Mouse (Mus musculus): ENCODE data around the gene Stard3.
"Not testable (repeated sequence)": the region's sequence is repeated elsewhere in the genome, so short reads cannot be mapped to it uniquely, and the experiment has no call there.

Stard3 gene

GRCm38 (mm10) chr11:98376756-98377155 is 18.6 kb downstream of the Stard3 start:
- no peak for DNase-seq

GRCm38 (mm10) chr11:98377787-98378186 is 19.6 kb downstream of the Stard3 start:
- DNase-seq: no peak

GRCm38 (mm10) chr11:98379379-98379778 is 21.2 kb downstream of the Stard3 start:
- DNase-seq: no peak

GRCm38 (mm10) chr11:98380106-98380505 is 21.9 kb downstream of the Stard3 start:
- DNase-seq: no peak

GRCm38 (mm10) chr11:98381651-98382050 is 23.5 kb downstream of the Stard3 start:
- DNase-seq: no peak

- not testable (repeated sequence) for DNase-seq
Observed at GRCm38 (mm10) chr11:98382405-98382804, 24.2 kb downstream of the Stard3 start.

GRCm38 (mm10) chr11:98383261-98384030 is 25.3 kb downstream of the Stard3 start, which contains the start of gene Tcap:
Gene Tcap, plus strand, starts transcription at chr11:98383811.
- DNase-seq: no peak

GRCm38 (mm10) chr11:98384216-98384615 is 26.0 kb downstream of the Stard3 start:
- DNase-seq: no peak

GRCm38 (mm10) chr11:98384721-98385637 is 26.8 kb downstream of the Stard3 start:
- no peak for DNase-seq

GRCm38 (mm10) chr11:98385638-98386585 is 27.7 kb downstream of the Stard3 start, which contains the start of gene Pnmt:
Gene Pnmt, plus strand, starts transcription at chr11:98386450.
- no peak for DNase-seq

GRCm38 (mm10) chr11:98386596-98386995 is 28.4 kb downstream of the Stard3 start:
- no peak for DNase-seq

- no peak for DNase-seq
Observed at GRCm38 (mm10) chr11:98387056-98387577, 28.9 kb downstream of the Stard3 start.

GRCm38 (mm10) chr11:98388282-98388681 is 30.1 kb downstream of the Stard3 start:
- no peak for DNase-seq

GRCm38 (mm10) chr11:98389221-98389780 is 31.1 kb downstream of the Stard3 start:
- DNase-seq: peak; percentile 54 to 56

- no peak for DNase-seq
Observed at GRCm38 (mm10) chr11:98390141-98390540, 32.0 kb downstream of the Stard3 start.

GRCm38 (mm10) chr11:98392034-98392433 is 33.9 kb downstream of the Stard3 start:
- DNase-seq: no peak

- DNase-seq: no peak
Observed at GRCm38 (mm10) chr11:98392645-98393044, 34.5 kb downstream of the Stard3 start.

GRCm38 (mm10) chr11:98393317-98393716 is 35.1 kb downstream of the Stard3 start:
- no peak for DNase-seq

GRCm38 (mm10) chr11:98394301-98394700 is 36.1 kb downstream of the Stard3 start:
- DNase-seq: no peak

- DNase-seq: no peak
Observed at GRCm38 (mm10) chr11:98395041-98395440, 36.9 kb downstream of the Stard3 start.

- DNase-seq: no peak
Observed at GRCm38 (mm10) chr11:98397946-98398345, 39.8 kb downstream of the Stard3 start.
